Mouse (Mus musculus): ENCODE data around the gene Fanci. TPM values are rescaled to one million over a fixed set of nuclear protein-coding genes. Genes with fewer than 3 reads are reported as not detected.

Fanci gene
- total and polyA plus RNA-seq, 3 experiments, result 14.9 to 25.0 (median 20.0) TPM

DNA sequence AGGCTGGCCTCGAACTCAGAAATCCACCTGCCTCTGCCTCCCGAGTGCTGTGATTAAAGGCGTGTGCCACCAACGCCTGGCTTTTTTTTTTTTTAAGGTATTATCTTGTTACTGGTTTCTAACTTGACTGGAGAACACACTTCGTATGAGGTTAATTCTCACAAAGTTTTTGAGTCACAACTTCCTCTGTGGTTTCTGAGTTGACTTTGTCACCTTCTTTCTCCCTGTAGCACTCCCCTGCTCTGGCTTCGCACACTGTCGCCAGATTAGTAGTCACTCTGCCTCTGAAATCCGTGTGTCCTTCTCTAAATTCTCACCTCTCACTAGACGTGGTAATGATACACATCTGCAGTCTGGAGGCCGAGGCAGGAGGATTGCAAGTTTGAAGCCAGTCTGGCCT, 31.1 kb downstream of the Fanci start:
- Histone ChIP-seq H3K36me3 (replicated peaks in 1 of 2; ENCODE audit: control insufficient read depth in 1 of 2, insufficient read depth in 1 of 2, low read length in 1 of 2) (peaks cover 36 to 84% of the 10 kb centered on the region in 2 experiments), H3K9ac (ENCODE audit: insufficient read depth, low read depth) (no peak overlapping the region), H3K4me2 (ENCODE audit: insufficient read depth, low read depth, poor library complexity, severe bottlenecking) (no peak overlapping the region), H3K27me3 (replicated peaks) (no peaks in the 10 kb centered on the region), H3K4me1 (ENCODE audit: control insufficient read depth in 1 of 2, insufficient read depth in 2 of 2) (peaks cover 0 to 13% of the 10 kb centered on the region in 2 experiments; a peak in 1 of 4 replicates), H3K4me3 (replicated peaks in 1 of 3; ENCODE audit: low read depth in 2 of 3, low read length in 2 of 3, poor library complexity in 1 of 3) (no peak overlapping the region), H3K9me3 (replicated peaks; ENCODE audit: low read length) (no peaks in the 10 kb centered on the region), H3K27ac (ENCODE audit: insufficient read depth, low read depth) (no peak overlapping the region), H3K79me2 (replicated peaks; ENCODE audit: control insufficient read depth, extremely low read depth, insufficient read depth, poor library complexity, severe bottlenecking) (no peaks in the 10 kb centered on the region)
- dilution Hi-C loops (cut with MboI; ENCODE audit: extremely low pct_ligation_motif_present, extremely low pct_unique_long_range_greater_than_20kb, low sequenced_read_pairs) (no loop called here), in situ Hi-C loops (cut with MboI; ENCODE audit: low pct_ligation_motif_present, low pct_unique_long_range_greater_than_20kb, low sequenced_read_pairs) (no loop called here)
- peak; percentile 19 for DNase-seq (ENCODE audit: extremely low read depth)
- no peak for TF ChIP-seq TCF12 (IDR thresholded peaks at IDR 0.05; ENCODE audit: low read depth, low read length)
- TF ChIP-seq SIN3A (IDR thresholded peaks at IDR 0.05; ENCODE audit: low read length), result no peak
- no peak for TF ChIP-seq ZMIZ1 (IDR thresholded peaks at IDR 0.05; ENCODE audit: low read depth, low read length)
- no peak for TF ChIP-seq SMC3 (IDR thresholded peaks at IDR 0.05; ENCODE audit: low read depth, low read length)
- no peak for TF ChIP-seq MEF2A (IDR thresholded peaks at IDR 0.05; ENCODE audit: borderline replicate concordance, low read depth, low read length)
- no peak for TF ChIP-seq RCOR1 (conservative IDR thresholded peaks at IDR 0.05; ENCODE audit: low read depth, low read length)
- TF ChIP-seq CTCF (conservative IDR thresholded peaks at IDR 0.05 in 1 of 2, IDR thresholded peaks at IDR 0.05 in 1 of 2; ENCODE audit: low read depth in 2 of 2, low read length in 2 of 2), result no peak
- TF ChIP-seq POLR2AphosphoS2 (IDR thresholded peaks at IDR 0.05; ENCODE audit: low read depth, low read length), result no peak
- no peak for TF ChIP-seq USF2 (conservative IDR thresholded peaks at IDR 0.05; ENCODE audit: low read depth, low read length)
- no peak for TF ChIP-seq ETS1 (conservative IDR thresholded peaks at IDR 0.05; ENCODE audit: low read depth, low read length)
- TF ChIP-seq EP300 (IDR thresholded peaks at IDR 0.05; ENCODE audit: low read length), result no peak
- TF ChIP-seq E2F4 (IDR thresholded peaks at IDR 0.05; ENCODE audit: insufficient replicate concordance, low read depth, low read length), result no peak
- no peak for TF ChIP-seq NRF1 (IDR thresholded peaks at IDR 0.05; ENCODE audit: low read depth, low read length)

DNA sequence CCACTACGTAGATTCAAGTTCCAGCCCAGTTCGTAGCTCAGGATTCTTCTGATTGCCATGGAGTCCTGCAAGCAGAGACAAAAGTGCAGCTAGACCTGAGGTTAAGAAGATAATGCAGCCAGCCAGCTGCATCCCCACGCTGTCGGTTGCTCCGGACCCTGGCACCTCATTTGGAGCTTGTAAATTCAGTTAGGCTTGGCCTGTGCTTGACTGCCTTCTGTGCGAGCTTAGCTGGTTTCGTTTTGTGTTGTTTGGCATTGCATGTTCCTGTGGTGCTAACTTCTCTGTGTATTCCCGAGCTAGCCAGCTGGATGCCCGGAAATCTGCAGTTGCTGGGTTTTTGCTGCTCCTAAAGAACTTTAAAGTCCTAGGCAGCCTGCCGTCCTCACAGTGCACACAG, 34.1 kb downstream of the Fanci start:
- no peaks in the 10 kb centered on the region for H3K9me3 ChIP-seq (replicated peaks; ENCODE audit: low read length)
- H3K4me2 ChIP-seq (ENCODE audit: insufficient read depth, low read depth, poor library complexity, severe bottlenecking), result no peak overlapping the region
- no peaks in the 10 kb centered on the region for H3K27me3 ChIP-seq (replicated peaks)
- dilution Hi-C loops (cut with MboI; ENCODE audit: extremely low pct_ligation_motif_present, extremely low pct_unique_long_range_greater_than_20kb, low sequenced_read_pairs), result no loop called here
- no peak overlapping the region for H3K27ac ChIP-seq (ENCODE audit: insufficient read depth, low read depth)
- in situ Hi-C loops (cut with MboI; ENCODE audit: low pct_ligation_motif_present, low pct_unique_long_range_greater_than_20kb, low sequenced_read_pairs), result no loop called here
- no peaks in the 10 kb centered on the region for H3K4me1 ChIP-seq (ENCODE audit: control insufficient read depth in 1 of 2, insufficient read depth in 2 of 2)
- no peak overlapping the region for H3K4me3 ChIP-seq (replicated peaks in 1 of 3; ENCODE audit: low read depth in 2 of 3, low read length in 2 of 3, poor library complexity in 1 of 3)
- no peak for TF ChIP-seq HCFC1 (IDR thresholded peaks at IDR 0.05; ENCODE audit: low read depth, low read length)
- no peak for TF ChIP-seq USF2 (conservative IDR thresholded peaks at IDR 0.05; ENCODE audit: low read depth, low read length)
- TF ChIP-seq MAFK (IDR thresholded peaks at IDR 0.05; ENCODE audit: insufficient replicate concordance, low read length), result no peak
- TF ChIP-seq POLR2AphosphoS2 (IDR thresholded peaks at IDR 0.05; ENCODE audit: low read depth, low read length), result no peak
- TF ChIP-seq TBP (conservative IDR thresholded peaks at IDR 0.05; ENCODE audit: low read depth, low read length), result no peak
- TF ChIP-seq KAT2A (IDR thresholded peaks at IDR 0.05; ENCODE audit: insufficient replicate concordance, low read length), result no peak
- TF ChIP-seq ZKSCAN1 (IDR thresholded peaks at IDR 0.05; ENCODE audit: borderline replicate concordance, low read depth, low read length), result no peak
- TF ChIP-seq POLR2A (IDR thresholded peaks at IDR 0.05; ENCODE audit: low read depth, low read length), result no peak
- TF ChIP-seq EP300 (IDR thresholded peaks at IDR 0.05; ENCODE audit: low read length), result no peak
- no peak for TF ChIP-seq ZNF384 (IDR thresholded peaks at IDR 0.05; ENCODE audit: low read depth, low read length)
- no peak for TF ChIP-seq UBTF (IDR thresholded peaks at IDR 0.05; ENCODE audit: low read depth, low read length)
- no peak for TF ChIP-seq CHD1 (IDR thresholded peaks at IDR 0.05; ENCODE audit: low read depth, low read length)
- TF ChIP-seq MEF2A (IDR thresholded peaks at IDR 0.05; ENCODE audit: borderline replicate concordance, low read depth, low read length), result no peak
- no peak for TF ChIP-seq JUND (conservative IDR thresholded peaks at IDR 0.05; ENCODE audit: low read depth, low read length)
- no peak for TF ChIP-seq ELF1 (IDR thresholded peaks at IDR 0.05; ENCODE audit: low read depth, low read length)
- TF ChIP-seq RCOR1 (conservative IDR thresholded peaks at IDR 0.05; ENCODE audit: low read depth, low read length), result no peak
- TF ChIP-seq NRF1 (IDR thresholded peaks at IDR 0.05; ENCODE audit: low read depth, low read length), result no peak
- TF ChIP-seq BHLHE40 (IDR thresholded peaks at IDR 0.05; ENCODE audit: low read depth, low read length), result no peak
- H3K79me2 ChIP-seq (replicated peaks; ENCODE audit: control insufficient read depth, extremely low read depth, insufficient read depth, poor library complexity, severe bottlenecking), result no peaks in the 10 kb centered on the region
- peaks cover 34 to 81% of the 10 kb centered on the region in 2 experiments for H3K36me3 ChIP-seq (replicated peaks in 1 of 2; ENCODE audit: control insufficient read depth in 1 of 2, insufficient read depth in 1 of 2, low read length in 1 of 2)
- H3K9ac ChIP-seq (ENCODE audit: insufficient read depth, low read depth), result no peak overlapping the region
- DNase-seq (ENCODE audit: extremely low read depth), result no peak
